Mouse (Mus musculus): Measurements from ENCODE around the gene Ugt1a10. TPM values are rescaled to one million over a fixed set of nuclear protein-coding genes. Genes with fewer than 3 reads are reported as not detected.

Gene Ugt1a10
- polyA plus RNA-seq, 1 experiment, result not detected

DNA sequence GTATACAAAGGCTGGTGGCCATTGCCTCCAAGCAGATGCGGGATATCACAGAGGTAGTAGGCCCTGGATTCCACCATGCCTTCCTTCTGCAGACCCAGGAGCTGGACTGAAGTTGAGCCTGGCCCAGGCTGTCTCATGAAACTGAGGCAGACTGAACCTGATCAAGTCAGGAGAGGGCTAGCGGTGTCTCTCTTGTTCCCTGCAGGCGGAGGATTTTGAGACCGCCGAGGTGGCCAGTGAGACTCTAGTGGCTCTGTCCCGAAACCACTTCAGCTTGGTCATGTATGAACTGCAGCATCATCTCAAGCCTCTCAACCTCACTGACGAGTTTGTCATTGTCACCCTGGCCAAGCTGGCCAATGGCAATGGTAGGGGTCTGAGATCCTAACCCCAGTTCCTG, 175.2 kb downstream of the Ugt1a10 start:
- Histone ChIP-seq H3K9me3 (ENCODE audit: control insufficient read depth, low read length) (peaks cover 56% of the 10 kb centered on the region), H3K27me3 (ENCODE audit: control insufficient read depth) (peaks cover 5% of the 10 kb centered on the region; the same call in 1 of the 2 replicates), H3K4me3 (replicated peaks) (no peak overlapping the region), H3K36me3 (ENCODE audit: control insufficient read depth) (no peaks in the 10 kb centered on the region), H3K4me1 (ENCODE audit: control insufficient read depth) (peaks cover 3% of the 10 kb centered on the region)
- no peak for TF ChIP-seq TAL1 (IDR thresholded peaks at IDR 0.05; ENCODE audit: low read length)
- TF ChIP-seq GATA1 (IDR thresholded peaks at IDR 0.05; ENCODE audit: low read length), result no peak

DNA sequence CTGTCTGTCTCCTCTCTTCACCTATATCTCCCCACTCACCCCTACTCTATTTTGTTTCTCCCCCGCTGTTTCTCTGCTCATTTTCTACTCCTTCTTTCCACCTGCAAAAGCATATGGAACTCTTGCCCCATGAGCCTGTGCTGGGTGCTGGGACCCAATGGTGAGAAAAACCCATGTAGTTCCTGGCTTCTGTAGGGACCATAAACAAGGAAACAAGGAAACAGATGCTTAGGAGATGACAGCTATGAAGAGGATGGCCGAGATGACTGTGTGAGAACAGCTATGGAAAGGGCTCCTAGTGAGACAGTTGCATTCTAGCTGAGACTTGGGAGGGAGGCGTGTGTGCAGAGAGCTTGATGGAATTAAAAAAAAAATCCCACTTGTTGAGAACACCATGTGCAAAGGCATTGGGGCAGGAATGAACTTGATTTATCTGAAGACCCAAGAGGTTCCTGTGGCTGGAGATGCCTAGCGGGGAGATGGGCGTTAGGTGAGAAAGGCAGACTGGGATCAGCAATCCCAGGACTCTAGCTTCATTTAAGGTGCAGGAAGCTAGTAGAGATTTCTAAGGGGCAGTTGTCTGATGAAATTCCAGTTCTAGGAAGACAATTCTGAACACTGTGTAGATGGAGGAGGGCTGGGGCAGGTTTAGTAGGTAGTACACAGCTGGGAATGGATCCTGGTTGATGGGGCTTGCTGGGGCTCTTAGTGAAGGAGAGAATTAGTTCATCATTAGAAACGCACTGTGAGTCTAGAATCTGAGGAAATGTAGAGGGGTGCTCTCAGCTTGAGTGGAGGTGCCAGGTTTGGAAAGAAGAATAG, 176.0 kb downstream of the Ugt1a10 start:
- Histone ChIP-seq H3K4me3 (replicated peaks) (no peak overlapping the region), H3K9me3 (ENCODE audit: control insufficient read depth, low read length) (peaks cover 57% of the 10 kb centered on the region), H3K36me3 (ENCODE audit: control insufficient read depth) (no peaks in the 10 kb centered on the region), H3K4me1 (ENCODE audit: control insufficient read depth) (peaks cover 3% of the 10 kb centered on the region), H3K27me3 (ENCODE audit: control insufficient read depth) (peaks cover 5% of the 10 kb centered on the region; the same call in 1 of the 2 replicates)
- TF ChIP-seq GATA1 (IDR thresholded peaks at IDR 0.05; ENCODE audit: low read length) (no peak), TAL1 (IDR thresholded peaks at IDR 0.05; ENCODE audit: low read length) (no peak)

DNA sequence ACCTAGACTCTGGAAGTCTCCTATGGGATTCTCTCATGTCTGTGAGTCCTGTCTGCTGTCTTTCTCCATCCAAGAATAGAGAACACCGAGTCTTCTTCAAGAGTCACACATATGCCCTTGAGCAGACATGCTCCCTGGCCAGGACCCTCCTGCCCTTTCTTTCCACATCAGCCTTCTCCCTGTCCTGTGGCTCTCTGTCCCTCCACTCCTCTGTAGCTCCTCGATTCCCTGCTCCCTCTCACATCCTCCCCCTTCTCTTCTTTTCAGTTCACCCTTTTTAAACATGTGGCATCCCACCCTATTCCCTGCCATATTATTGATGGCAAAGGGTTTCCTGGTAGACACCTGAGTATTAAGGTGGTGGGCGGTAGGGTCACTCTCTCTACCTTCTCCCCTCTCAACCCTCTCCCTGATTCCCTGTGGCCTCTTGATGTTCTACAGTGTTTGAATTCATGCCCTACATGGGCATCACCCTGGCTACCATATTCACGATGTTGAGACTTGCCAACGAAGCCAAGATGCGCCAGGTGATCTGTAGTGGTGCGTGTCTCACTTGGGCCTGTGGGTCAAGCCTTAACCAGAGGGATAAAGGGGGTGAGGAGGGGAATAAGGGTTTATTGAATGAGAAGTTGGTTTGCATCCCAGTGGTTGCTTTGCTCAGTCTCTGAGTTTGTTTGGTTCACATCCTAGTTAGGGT, 176.8 kb downstream of the Ugt1a10 start:
- TF ChIP-seq TAL1 (IDR thresholded peaks at IDR 0.05; ENCODE audit: low read length) (no peak), GATA1 (IDR thresholded peaks at IDR 0.05; ENCODE audit: low read length) (no peak)
- no peak overlapping the region for H3K4me3 ChIP-seq (replicated peaks)
- H3K36me3 ChIP-seq (ENCODE audit: control insufficient read depth), result no peaks in the 10 kb centered on the region
- peaks cover 56% of the 10 kb centered on the region for H3K9me3 ChIP-seq (ENCODE audit: control insufficient read depth, low read length)
- peaks cover 3% of the 10 kb centered on the region for H3K4me1 ChIP-seq (ENCODE audit: control insufficient read depth)
- peaks cover 5% of the 10 kb centered on the region; the same call in 1 of the 2 replicates for H3K27me3 ChIP-seq (ENCODE audit: control insufficient read depth)

DNA sequence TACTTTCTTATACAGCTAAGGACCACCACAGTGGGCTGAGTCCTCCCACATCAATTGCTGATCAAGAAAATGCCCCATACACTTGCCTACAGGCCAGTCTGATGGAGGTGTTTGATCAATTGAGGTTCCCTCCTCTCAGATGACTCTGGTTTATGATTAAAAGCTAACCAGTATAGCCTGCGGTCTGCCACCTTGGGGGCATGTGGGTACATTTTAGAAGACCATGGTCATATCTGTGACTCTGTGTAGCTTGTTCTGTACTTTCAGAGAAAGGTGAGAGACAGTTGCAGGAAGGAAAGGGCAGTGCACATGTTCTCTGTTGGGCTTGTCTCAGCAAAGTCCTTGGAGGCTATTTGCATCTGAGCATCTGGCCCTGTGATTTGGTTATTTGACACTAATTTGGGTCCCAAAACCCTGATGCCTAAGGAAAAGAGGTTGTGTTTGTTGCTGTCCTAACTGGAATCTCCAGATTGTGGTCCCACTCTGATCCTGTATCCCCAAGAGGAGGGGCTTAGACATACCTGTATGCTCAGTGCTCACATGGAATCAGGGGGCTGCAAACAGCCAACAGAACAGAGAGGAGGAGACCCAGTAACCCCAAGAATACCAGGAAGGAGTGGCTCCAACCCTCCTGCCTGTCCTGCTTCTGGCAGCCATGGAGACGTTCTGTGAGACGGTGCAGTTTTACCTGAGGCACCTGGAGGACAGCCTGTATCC, 177.6 kb downstream of the Ugt1a10 start:
- H3K9me3 ChIP-seq (ENCODE audit: control insufficient read depth, low read length), result peaks cover 58% of the 10 kb centered on the region
- H3K4me3 ChIP-seq (replicated peaks), result no peak overlapping the region
- no peak for TF ChIP-seq TAL1 (IDR thresholded peaks at IDR 0.05; ENCODE audit: low read length)
- no peak for TF ChIP-seq GATA1 (IDR thresholded peaks at IDR 0.05; ENCODE audit: low read length)
- H3K36me3 ChIP-seq (ENCODE audit: control insufficient read depth), result no peaks in the 10 kb centered on the region
- peaks cover 5% of the 10 kb centered on the region; the same call in 1 of the 2 replicates for H3K27me3 ChIP-seq (ENCODE audit: control insufficient read depth)
- no peaks in the 10 kb centered on the region for H3K4me1 ChIP-seq (ENCODE audit: control insufficient read depth)

DNA sequence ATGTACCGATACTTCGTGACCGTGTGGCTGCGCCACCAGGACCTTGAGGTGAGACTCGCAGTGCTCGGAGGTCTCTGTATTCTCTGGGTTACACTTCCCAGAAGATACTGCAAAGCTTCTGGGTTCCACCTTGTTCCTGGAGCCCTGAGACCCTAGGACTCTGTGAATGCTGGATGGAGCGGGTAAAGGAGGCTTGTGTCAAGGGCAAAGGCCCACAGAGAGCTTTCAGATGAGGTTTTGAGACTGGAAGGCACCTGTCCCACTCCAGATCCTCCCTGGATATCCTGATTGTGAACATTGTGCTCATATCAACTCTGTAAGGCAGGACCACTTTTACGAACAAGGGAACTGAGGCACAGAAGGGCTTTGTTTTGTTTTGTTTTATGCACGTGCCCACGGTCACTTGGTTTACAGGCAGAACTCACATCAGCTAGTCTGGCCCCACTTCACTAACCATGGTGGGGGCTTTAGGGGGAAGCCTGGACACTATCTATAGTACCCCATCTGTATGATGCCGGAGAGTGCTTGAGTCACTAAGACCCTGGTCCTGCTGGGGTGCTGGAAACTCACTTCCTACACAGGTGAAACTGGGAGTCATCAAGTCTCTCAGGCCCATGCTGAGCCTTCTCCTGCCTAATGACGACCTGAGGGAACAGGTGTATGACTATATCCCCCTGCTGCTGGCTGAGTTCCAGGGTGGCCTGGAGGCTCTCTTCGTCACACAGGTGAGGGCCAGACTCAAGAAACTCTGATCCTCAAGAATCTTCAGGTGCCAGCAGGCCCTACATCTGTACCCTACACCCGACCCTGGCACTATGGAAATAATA, 178.4 kb downstream of the Ugt1a10 start:
- Histone ChIP-seq H3K9me3 (ENCODE audit: control insufficient read depth, low read length) (peaks cover 61% of the 10 kb centered on the region), H3K4me3 (replicated peaks) (no peak overlapping the region), H3K4me1 (ENCODE audit: control insufficient read depth) (no peaks in the 10 kb centered on the region), H3K27me3 (ENCODE audit: control insufficient read depth) (peaks cover 5% of the 10 kb centered on the region; the same call in 1 of the 2 replicates), H3K36me3 (ENCODE audit: control insufficient read depth) (no peaks in the 10 kb centered on the region)
- no peak for TF ChIP-seq GATA1 (IDR thresholded peaks at IDR 0.05; ENCODE audit: low read length)
- no peak for TF ChIP-seq TAL1 (IDR thresholded peaks at IDR 0.05; ENCODE audit: low read length)

DNA sequence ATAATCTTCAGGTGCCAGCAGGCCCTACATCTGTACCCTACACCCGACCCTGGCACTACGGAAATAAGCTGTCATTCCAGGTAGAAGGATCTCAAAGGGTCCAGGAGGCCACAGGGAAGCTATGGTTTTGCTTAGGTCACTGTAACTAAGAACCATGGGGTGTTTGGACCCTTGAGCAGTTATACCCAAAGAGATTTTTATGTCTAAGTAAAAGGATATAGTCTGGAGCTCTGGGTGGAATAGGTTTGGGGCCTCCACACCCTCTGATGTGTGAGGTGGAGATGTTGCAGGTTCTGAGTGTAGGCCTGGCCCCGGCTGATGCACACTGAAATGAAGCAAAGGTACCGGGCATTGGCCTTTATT, 179.0 kb downstream of the Ugt1a10 start:
- no peaks in the 10 kb centered on the region for H3K36me3 ChIP-seq (ENCODE audit: control insufficient read depth)
- H3K4me1 ChIP-seq (ENCODE audit: control insufficient read depth), result no peaks in the 10 kb centered on the region
- H3K4me3 ChIP-seq (replicated peaks), result no peak overlapping the region
- H3K9me3 ChIP-seq (ENCODE audit: control insufficient read depth, low read length), result peaks cover 67% of the 10 kb centered on the region
- TF ChIP-seq TAL1 (IDR thresholded peaks at IDR 0.05; ENCODE audit: low read length) (no peak), GATA1 (IDR thresholded peaks at IDR 0.05; ENCODE audit: low read length) (no peak)
- peaks cover 5% of the 10 kb centered on the region; the same call in 1 of the 2 replicates for H3K27me3 ChIP-seq (ENCODE audit: control insufficient read depth)

DNA sequence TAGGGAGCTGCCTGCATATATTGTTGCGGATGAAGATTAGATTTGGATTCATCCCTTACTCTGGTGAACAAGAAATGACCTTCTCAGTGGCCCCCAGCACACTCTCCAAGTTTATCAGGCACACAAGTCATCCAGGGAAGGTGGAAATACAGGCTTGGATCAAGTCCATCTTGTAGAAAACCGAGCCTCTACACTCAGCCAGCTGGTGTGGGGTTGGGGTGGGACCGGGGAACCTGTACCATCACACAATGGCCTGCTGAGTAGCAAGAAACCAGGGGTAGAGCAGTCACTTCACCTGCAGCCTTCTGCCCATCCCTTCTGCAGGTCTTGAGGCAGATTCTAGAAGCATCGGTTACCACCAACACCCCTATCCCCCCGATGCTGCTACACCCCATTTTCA, 179.5 kb downstream of the Ugt1a10 start:
- no peaks in the 10 kb centered on the region for H3K36me3 ChIP-seq (ENCODE audit: control insufficient read depth)
- peaks cover 5% of the 10 kb centered on the region; the same call in 1 of the 2 replicates for H3K27me3 ChIP-seq (ENCODE audit: control insufficient read depth)
- TF ChIP-seq GATA1 (IDR thresholded peaks at IDR 0.05; ENCODE audit: low read length) (no peak), TAL1 (IDR thresholded peaks at IDR 0.05; ENCODE audit: low read length) (no peak)
- H3K4me3 ChIP-seq (replicated peaks), result no peak overlapping the region
- H3K4me1 ChIP-seq (ENCODE audit: control insufficient read depth), result no peaks in the 10 kb centered on the region
- peaks cover 71% of the 10 kb centered on the region for H3K9me3 ChIP-seq (ENCODE audit: control insufficient read depth, low read length)

Data from erythroblast, embryonic 14.5 days (primary cell).